Mouse (Mus musculus) thymus, postnatal 0 days (tissue): ENCODE results near the gene Taf6. TPM values are rescaled to one million over a fixed set of nuclear protein-coding genes. Genes with fewer than 3 reads are reported as not detected.

ENCODE experiments used
- DNase-seq: peaks from one replicate; pipeline ENCODE4 v3.0.0-alpha.2; 2015; ENCODE audit warnings: low spot score
- microRNA counts: library from miRNA; unstranded; fragments of <30 nt; microRNA quantifications from one replicate; lab custom pipeline; 2015
- microRNA-seq: library from miRNA; unstranded; fragments of <30 nt; microRNA quantifications from one replicate; pipeline ENCODE4, GENCODE M21; 2016; ENCODE audit warnings: borderline number of aligned reads
- polyA plus RNA-seq: library from polyadenylated mRNA; unstranded; fragments of >200 nt; fragmentation: Nextera tagmentation; extraction: Ambion mirVana; gene quantifications from 2 replicates; pipeline ENCODE4 v1.2.1, GENCODE M21; 2015

Gene Taf6
- polyA plus RNA-seq, 1 experiment from 2014 or later = 44.1 TPM

DNA sequence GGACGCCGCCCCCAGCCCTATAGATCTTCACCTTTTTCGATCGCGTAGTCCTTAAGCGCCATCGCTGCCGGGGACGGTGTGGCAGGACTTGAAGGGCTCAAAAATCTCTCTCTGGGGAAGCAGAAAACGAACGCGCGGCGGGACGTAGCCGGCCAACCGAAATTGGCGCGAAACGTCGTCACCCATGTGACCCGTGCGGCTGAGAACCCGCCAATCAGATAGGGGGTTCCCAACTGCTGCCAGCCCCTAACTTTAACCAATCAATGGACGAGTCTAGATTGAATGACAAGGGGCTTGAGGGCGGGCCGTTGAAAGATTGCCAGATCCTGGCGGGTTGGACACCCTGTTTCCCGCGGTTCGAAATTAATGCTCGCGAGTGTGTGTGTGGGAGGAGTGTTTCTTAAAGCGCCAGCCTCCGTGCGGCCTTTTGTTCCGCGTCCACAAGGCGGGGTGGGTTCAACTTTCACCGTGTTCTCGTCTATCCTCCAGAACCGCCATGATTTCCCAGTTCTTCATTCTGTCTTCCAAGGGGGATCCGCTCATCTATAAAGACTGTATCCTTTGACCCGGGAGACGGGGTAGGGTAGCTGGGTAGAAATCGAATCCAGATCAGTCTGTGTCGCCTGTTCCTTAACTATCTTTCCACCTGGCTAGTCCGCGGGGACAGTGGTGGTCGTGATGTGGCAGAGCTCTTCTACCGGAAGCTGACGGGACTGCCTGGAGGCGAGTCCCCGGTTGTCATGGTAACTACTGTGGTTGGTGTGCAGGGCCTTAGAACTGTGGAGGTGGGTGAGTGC is 15.4 kb downstream of the Taf6 start, which contains the start of the genes Ap4m1 and Mcm7:
Gene Ap4m1, plus strand, starts transcription at position 308 of the 797 bp plus-strand sequence.
Gene Mcm7, minus strand, starts transcription at position 728 of the 797 bp plus-strand sequence.
- DNase-seq = peak; percentile 94

GRCm38 (mm10) chr5:138170936-138171561 is 16.2 kb downstream of the Taf6 start:
- DNase-seq = peak; percentile 92

DNA sequence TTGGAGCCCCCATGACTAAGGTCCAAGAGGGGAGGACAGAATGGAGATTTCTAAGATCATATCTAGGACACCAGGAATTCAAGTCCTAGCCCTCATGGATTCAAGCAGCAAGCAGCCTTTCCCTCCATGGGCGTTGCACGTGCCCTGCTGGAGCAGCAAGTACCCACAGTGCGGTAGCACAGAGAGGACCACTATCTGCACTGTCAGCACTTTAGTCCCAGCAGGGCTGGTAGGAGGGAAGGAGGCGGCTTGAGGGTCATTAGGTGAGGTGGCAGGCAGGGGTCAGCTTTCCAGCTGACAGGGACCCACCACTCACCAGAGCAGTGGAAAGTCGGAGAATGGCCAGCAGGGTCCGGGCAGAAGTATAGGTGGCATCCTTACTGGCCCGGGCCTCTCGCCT is 21.7 kb downstream of the Taf6 start:
- DNase-seq = no peak

GRCm38 (mm10) chr5:138163610-138164009 is 23.6 kb downstream of the Taf6 start:
- DNase-seq = no peak

- DNase-seq = no peak
These were observed 24.2 kb downstream of the Taf6 start for GRCm38 (mm10) chr5:138163046-138163445.

- DNase-seq = peak; percentile 94
These were observed 26.2 kb downstream of the Taf6 start, which contains the start of gene Cops6 for GRCm38 (mm10) chr5:138160842-138161665. Cops6 (plus strand) TSS chr5:138161071.

- no peak for DNase-seq
These were observed 27.0 kb downstream of the Taf6 start for GRCm38 (mm10) chr5:138160224-138160762.

DNA sequence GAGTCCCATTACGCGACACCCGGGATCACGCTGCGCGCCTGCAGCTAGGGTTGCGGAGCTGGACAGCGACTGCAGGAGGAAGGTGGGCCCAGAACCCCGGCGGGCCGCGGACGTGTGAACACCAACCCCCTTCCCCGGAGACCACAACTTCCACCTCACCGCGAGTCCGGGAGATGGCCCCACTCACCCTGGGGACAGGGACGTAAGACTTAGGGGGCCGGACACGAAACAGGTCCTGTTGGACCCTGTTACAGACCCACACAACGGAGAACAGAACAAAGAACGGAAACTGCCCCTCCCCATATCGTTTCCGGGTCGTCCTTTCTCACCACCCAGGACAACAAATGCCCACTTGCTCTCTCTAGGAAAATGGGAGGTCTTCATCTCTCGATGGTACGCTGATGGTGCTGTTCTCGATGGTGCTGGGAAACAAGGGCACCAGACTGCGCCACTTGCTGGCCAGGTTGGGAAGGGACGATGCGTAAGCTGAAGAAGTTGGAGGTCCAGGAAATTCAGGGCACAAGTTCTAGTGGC is 31.7 kb downstream of the Taf6 start, which contains the start of gene Zfp113:
Gene Zfp113, minus strand, starts transcription at position 302 of the 534 bp plus-strand sequence.
- peak; percentile 92 for DNase-seq

GRCm38 (mm10) chr5:138154390-138154789 is 32.9 kb downstream of the Taf6 start:
- no peak for DNase-seq

- no peak for DNase-seq
These were observed 48.7 kb downstream of the Taf6 start for GRCm38 (mm10) chr5:138138585-138138984.

GRCm38 (mm10) chr5:138137935-138138549 is 49.2 kb downstream of the Taf6 start:
- peak; percentile 60 for DNase-seq

- no peak for DNase-seq
These were observed 50.0 kb downstream of the Taf6 start for GRCm38 (mm10) chr5:138137257-138137656.

- no peak for DNase-seq
These were observed 54.7 kb downstream of the Taf6 start for GRCm38 (mm10) chr5:138132425-138133064.

MicroRNAs encoded within 50 kb of the gene (microRNA counts, 519-probe panel; counts per million panel counts)
- 7,817 counts per million, percentile 96 among the panel's probes with 10 or more counts for microRNA mmu-miR-106b (lab: Ali Mortazavi, UCI)
- microRNA mmu-miR-25 (lab: Ali Mortazavi, UCI) = 8,972 counts per million, percentile 98 among the panel's probes with 10 or more counts
- microRNA mmu-miR-93 (lab: Ali Mortazavi, UCI) = 7,637 counts per million, percentile 96 among the panel's probes with 10 or more counts

Small RNA genes within 50 kb of the gene (microRNA-seq; reads per million reads assigned to microRNA genes)
- gene Mir106b = 21,371 reads per million, percentile 97 among the genes with 10 or more reads in this experiment
- 3,492 reads per million, percentile 83 among the genes with 10 or more reads in this experiment for gene Mir25
- gene Mir93 = 34,362 reads per million, percentile 98 among the genes with 10 or more reads in this experiment

Other genes with a start within 250 kb of the Taf6 start
- gene Gjc3, start 224.4 kb downstream of the Taf6 start, polyA plus RNA-seq = not detected in 2 replicates
- 0.15 and 0.27 TPM in 2 replicates for gene Azgp1, start 205.9 kb downstream of the Taf6 start, polyA plus RNA-seq
- not detected in 2 replicates for gene Smok3a, start 166.2 kb downstream of the Taf6 start, polyA plus RNA-seq
- gene Smok3b, start 166.0 kb downstream of the Taf6 start, polyA plus RNA-seq = not detected in 2 replicates
- gene Smok3c, start 134.3 kb downstream of the Taf6 start, polyA plus RNA-seq = not detected in 2 replicates
- gene Zkscan1, start 102.4 kb downstream of the Taf6 start, polyA plus RNA-seq = 8.5 and 8.6 TPM in 2 replicates
- gene Zscan21, start 70.5 kb downstream of the Taf6 start, polyA plus RNA-seq = 39.4 and 40.9 TPM in 2 replicates
- 14.8 and 15.8 TPM in 2 replicates for gene Zfp113, start 31.7 kb downstream of the Taf6 start, polyA plus RNA-seq
- gene Cops6, start 26.4 kb downstream of the Taf6 start, polyA plus RNA-seq = 214 and 223 TPM in 2 replicates
- 9.2 and 9.8 TPM in 2 replicates for gene Ap4m1, start 15.4 kb downstream of the Taf6 start, polyA plus RNA-seq
- 281 and 296 TPM in 2 replicates for gene Mcm7, start 15.0 kb downstream of the Taf6 start, polyA plus RNA-seq
- 33.2 and 34.2 TPM in 2 replicates for gene Cnpy4, start within 50 bp of the Taf6 start, polyA plus RNA-seq
- gene Mblac1, start 6.9 kb upstream of the Taf6 start, polyA plus RNA-seq = 10.2 and 10.8 TPM in 2 replicates
- 0.36 and 0.44 TPM in 2 replicates for gene Nxpe5, start 38.4 kb upstream of the Taf6 start, polyA plus RNA-seq
- 83.9 and 88.4 TPM in 2 replicates for gene Lamtor4, start 68.0 kb upstream of the Taf6 start, polyA plus RNA-seq
- gene BC037034, start 76.6 kb upstream of the Taf6 start, polyA plus RNA-seq = 5.7 and 7.6 TPM in 2 replicates
- 1.8 and 2.4 TPM in 2 replicates for gene Gal3st4, start 85.4 kb upstream of the Taf6 start, polyA plus RNA-seq
- 0.04 TPM in 1 of 2 replicates, not detected in the other for gene Gm43720, start 92.5 kb upstream of the Taf6 start, polyA plus RNA-seq
- 3.1 and 4.1 TPM in 2 replicates for gene Gpc2, start 92.6 kb upstream of the Taf6 start, polyA plus RNA-seq
- 2.3 and 3.2 TPM in 2 replicates for gene Stag3, start 92.8 kb upstream of the Taf6 start, polyA plus RNA-seq
- gene Pvrig, start 154.5 kb upstream of the Taf6 start, polyA plus RNA-seq = 0.38 and 1.0 TPM in 2 replicates